Mouse (Mus musculus) megakaryocyte-erythroid progenitor cell, adult 5-6 weeks (primary cell): ENCODE measurements around the gene Mtor. TPM values are rescaled to one million over a fixed set of nuclear protein-coding genes. Genes with fewer than 3 reads are reported as not detected.
A peak's percentile ranks its signal among the peaks of the same experiment; 100 is the strongest.

Experiments used
- ATAC-seq: replicated peaks from 2 replicates; pipeline ENCODE4 v1.8.0; 2016; ENCODE audit warnings: mild to moderate bottlenecking, inconsistent platforms; ENCODE audit not compliant: severe bottlenecking, poor library complexity, low FRiP score, low TSS enrichment
- total RNA-seq, 2 experiments: library from RNA; stranded (forward) in 1 of 2; stranded (reverse) in 1 of 2; fragments of 200-1000, 215-1000 nt in 1 of 2; fragments of >200 nt in 1 of 2; fragmentation: Nextera tagmentation in 1 of 2; gene quantifications; 2 replicates each; pipeline ENCODE4 v1.2.3; 2014 to 2017

Gene Mtor
- total RNA-seq, 2 experiments from 2014 or later: 12.2 to 26.5 TPM

- no peak for ATAC-seq
Observed at GRCm38 (mm10) chr4:148435106-148435505, 13.3 kb upstream of the Mtor start.

GRCm38 (mm10) chr4:148435657-148436330, 12.6 kb upstream of the Mtor start:
- ATAC-seq: peak; percentile 69

GRCm38 (mm10) chr4:148441931-148442330, 6.5 kb upstream of the Mtor start:
- ATAC-seq: no peak

GRCm38 (mm10) chr4:148442598-148442997, 5.8 kb upstream of the Mtor start:
- no peak for ATAC-seq

GRCm38 (mm10) chr4:148444250-148444967, 4.0 kb upstream of the Mtor start, which contains the start of gene Ubiad1:
Ubiad1 (minus strand) TSS chr4:148444771.
- peak; percentile 71 for ATAC-seq

GRCm38 (mm10) chr4:148448853-148449245, 438 bp downstream of the Mtor start:
- ATAC-seq: 0 out of 2 replicates have a peak, but pooled peaks have one; percentile 13

GRCm38 (mm10) chr4:148453707-148454106, 5.3 kb downstream of the Mtor start:
- no peak for ATAC-seq

GRCm38 (mm10) chr4:148455477-148456025, 7.1 kb downstream of the Mtor start:
- no peak for ATAC-seq

- ATAC-seq: no peak
Observed at GRCm38 (mm10) chr4:148460656-148461284, 12.4 kb downstream of the Mtor start.

GRCm38 (mm10) chr4:148461772-148462171, 13.4 kb downstream of the Mtor start:
- ATAC-seq: no peak

- ATAC-seq: no peak
Observed at GRCm38 (mm10) chr4:148462717-148463116, 14.3 kb downstream of the Mtor start.

- ATAC-seq: peak; percentile 69
Observed at GRCm38 (mm10) chr4:148463208-148463960, 15.0 kb downstream of the Mtor start.

GRCm38 (mm10) chr4:148464301-148464700, 15.9 kb downstream of the Mtor start:
- ATAC-seq: no peak

GRCm38 (mm10) chr4:148464869-148465268, 16.5 kb downstream of the Mtor start:
- ATAC-seq: no peak

GRCm38 (mm10) chr4:148466511-148467079, 18.2 kb downstream of the Mtor start:
- ATAC-seq: no peak

GRCm38 (mm10) chr4:148468396-148468795, 20.0 kb downstream of the Mtor start:
- no peak for ATAC-seq

- no peak for ATAC-seq
Observed at GRCm38 (mm10) chr4:148469487-148470252, 21.3 kb downstream of the Mtor start.

- ATAC-seq: no peak
Observed at GRCm38 (mm10) chr4:148471363-148471806, 23.0 kb downstream of the Mtor start.
